Mouse (Mus musculus) B cell, adult 62 days (primary cell): ENCODE measurements around the gene Nom1. TPM values are rescaled to one million over a fixed set of nuclear protein-coding genes. Genes with fewer than 3 reads are reported as not detected.

Experiments
- total RNA-seq: library from RNA; stranded (reverse); gene quantifications from 4 replicates; pipeline ENCODE4 v1.2.4, GENCODE M21; 2023

Gene Nom1
- total RNA-seq: 25.5 to 29.6 TPM (median 27.1 TPM) in 4 replicates

DNA sequence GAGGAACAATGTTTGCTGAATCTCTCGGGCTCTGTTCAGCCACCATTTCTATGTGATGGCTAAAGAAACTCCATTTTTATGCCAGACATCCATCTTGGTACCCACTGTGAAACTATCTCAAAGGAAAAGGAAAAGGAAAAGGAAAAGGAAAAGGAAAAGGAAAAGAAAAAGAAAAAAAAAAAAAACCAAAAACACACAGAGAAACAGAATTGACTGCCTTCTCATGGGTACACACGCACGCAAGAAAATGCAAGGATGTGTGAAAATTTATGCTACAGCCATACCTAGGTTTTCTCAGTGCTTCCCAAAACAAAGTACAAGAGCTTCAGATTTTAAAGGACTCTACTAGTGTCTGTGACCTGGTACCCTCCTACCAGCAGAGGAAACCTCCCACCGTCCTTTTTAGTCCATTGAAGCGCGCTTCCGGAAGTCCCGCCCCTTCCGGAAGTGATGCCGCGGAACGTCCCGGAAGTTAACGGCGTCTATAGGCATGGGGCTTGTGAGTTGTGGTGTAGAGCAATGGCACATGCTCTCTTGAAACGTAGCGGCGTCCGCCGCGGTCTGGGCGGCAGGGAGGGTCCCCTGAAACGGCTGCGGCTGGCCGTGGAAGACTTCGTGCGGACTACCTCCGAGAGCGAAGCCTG, at the start of gene Nom1:
TSS of gene Nom1 (plus strand) at position 437 of the 644 bp plus-strand sequence.

DNA sequence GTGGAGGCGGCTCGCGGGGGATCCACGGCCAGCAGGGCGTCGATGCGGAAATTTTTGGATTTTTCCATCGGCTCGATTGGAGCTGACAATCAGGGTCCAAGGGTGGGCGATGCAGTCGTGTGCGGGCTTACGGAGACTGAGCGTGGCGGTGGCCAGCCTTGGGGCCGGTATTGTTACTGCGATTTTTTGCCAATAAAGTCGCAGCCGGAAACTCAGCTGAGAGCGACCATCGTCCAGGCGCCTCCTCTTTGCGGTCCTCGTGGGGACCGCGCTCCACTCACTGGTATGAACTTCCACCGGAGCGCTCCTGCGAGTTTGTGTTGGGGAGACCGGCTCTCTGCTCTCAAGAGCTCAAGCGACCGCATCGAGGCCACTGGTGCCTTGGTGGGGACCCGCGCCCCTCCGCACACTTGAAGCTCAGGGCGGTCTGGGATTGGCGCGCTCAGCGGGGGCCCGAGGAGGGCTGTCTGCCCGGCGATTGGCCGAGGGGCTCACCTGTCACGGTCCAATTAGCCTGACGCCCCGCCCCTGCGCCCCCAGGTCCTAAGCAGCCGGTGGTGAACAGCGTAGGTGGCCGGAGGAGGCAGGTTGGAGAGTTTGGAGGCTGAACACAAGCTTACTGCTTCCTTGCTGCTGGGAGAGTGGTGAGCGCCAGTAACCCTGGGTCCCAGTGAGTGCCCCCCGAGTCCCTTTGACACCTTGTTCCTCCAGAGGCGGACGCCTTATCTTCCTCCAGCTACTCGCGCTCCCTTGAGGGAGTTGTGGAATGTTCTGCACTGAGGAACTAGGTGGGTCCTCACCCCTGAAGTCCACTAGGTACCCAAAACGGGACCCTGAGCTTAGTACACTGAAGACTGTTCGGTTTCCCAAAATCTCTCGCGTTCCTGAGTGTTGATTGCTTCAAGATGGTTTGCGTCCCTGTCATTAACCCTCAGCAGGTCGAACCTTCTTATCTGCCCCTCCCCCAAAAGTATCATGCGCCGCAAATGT, 44.0 kb downstream of the Nom1 start, which contains the start of gene Mnx1:
TSS of gene Mnx1 (minus strand) at position 263 of the 990 bp plus-strand sequence.

Other genes starting within 250 kb of the Nom1 start
- gene Rnf32, start 238.7 kb upstream of the Nom1 start, total RNA-seq: not detected in 4 replicates
- 1.4 to 2.9 TPM (median 1.6 TPM) in 4 replicates for gene Lmbr1, start 56.3 kb upstream of the Nom1 start, total RNA-seq
- not detected in 4 replicates for gene Mnx1, start 43.8 kb downstream of the Nom1 start, total RNA-seq
- gene Ube3c, start 134.6 kb downstream of the Nom1 start, total RNA-seq: 39.8 to 44.5 TPM (median 42.2 TPM) in 4 replicates